8 mouse cellular contexts compared by ENCODE assay signal in the genomic region with DNA sequence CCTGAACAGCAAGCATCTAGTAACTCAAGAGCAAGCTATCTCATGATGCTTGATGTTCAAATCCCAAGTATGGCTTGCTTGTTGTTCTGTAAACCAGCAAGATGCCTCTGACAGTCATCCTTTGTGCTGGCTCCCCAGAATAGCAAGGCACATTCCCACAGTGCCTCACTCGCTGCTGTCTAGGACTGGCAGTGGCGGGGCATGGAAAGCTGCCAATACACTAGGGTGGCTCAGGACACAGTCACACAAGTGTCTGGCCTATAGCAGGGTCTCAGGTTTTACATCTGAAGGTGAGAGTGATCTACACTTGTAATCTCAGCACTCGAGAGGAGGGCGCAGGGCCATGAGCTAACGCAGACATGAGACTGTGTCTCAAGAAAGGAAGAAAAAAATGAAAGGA. TPM values are rescaled to one million over a fixed set of nuclear protein-coding genes. Genes with fewer than 3 reads are reported as not detected.
DNase-seq lines count a peak whose midpoint lies in the region; ATAC-seq lines count a peak whose summit lies in the region.

No protein-coding gene starts in this region.

- no peak for ATAC-seq in cerebellum, adult (ENCODE audit: insufficient number of reproducible peaks, low FRiP score, low TSS enrichment)
- no peak for ATAC-seq in granulocyte monocyte progenitor cell, adult 5-6 weeks (replicated peaks; ENCODE audit: poor library complexity, severe bottlenecking)

- peak; percentile 35 for DNase-seq in cerebellum, adult 11 months
- peak; percentile 12 for DNase-seq in adipocyte (ENCODE audit: low spot score)
- DNase-seq in gastrocnemius, postnatal 25 days = peak; percentile 77
- DNase-seq in layer of hippocampus, postnatal 10 days (ENCODE audit: low spot score in 2 of 2) = peak; percentile 44 to 57
- no peak for DNase-seq in urinary bladder, postnatal 25 days (ENCODE audit: low spot score)
- no peak for DNase-seq in B cell, adult 2 months

RNA-seq across cellular contexts. Expression of gene Kif1b, which starts 57.4 kb away (rescaled TPM):
- 100 to 1,000 TPM; 304 to 308 TPM for total RNA-seq in gastrocnemius, postnatal 25 days (2021)
- 100 to 1,000 TPM; 402 to 413 TPM for total RNA-seq in layer of hippocampus, postnatal 10 days (2021)
- 15.2 and 24.2 TPM in 2 replicates for total RNA-seq in granulocyte monocyte progenitor cell, adult 5-6 weeks (2014; fragmentation: Nextera tagmentation)
- 25.5 and 26.3 TPM in 2 replicates for total RNA-seq in granulocyte monocyte progenitor cell, adult 5-6 weeks (2017)

Comparison
In these comparisons a context has a peak if more than half of its experiments do, and no peak if none do; other contexts are left out.
1. DNase-seq: peak in cerebellum, adult 11 months (single experiment), adipocyte (single experiment), gastrocnemius, postnatal 25 days (single experiment) and layer of hippocampus, postnatal 10 days (2 of 2); none in urinary bladder, postnatal 25 days (single experiment) and B cell, adult 2 months (0 of 2).
2. RNA of gene Kif1b, which starts 57.4 kb away (total RNA-seq): 402 to 413 TPM in layer of hippocampus, postnatal 10 days and 304 to 308 TPM in gastrocnemius, postnatal 25 days; 15.2 to 26.3 TPM in granulocyte monocyte progenitor cell, adult 5-6 weeks; every median in the first group is over 10 times any median in the second.